Mouse (Mus musculus): ENCODE measurements around the gene Phlpp2. TPM values are rescaled to one million over a fixed set of nuclear protein-coding genes. Genes with fewer than 3 reads are reported as not detected.

The Phlpp2 gene
- polyA plus RNA-seq, 1 experiment, result 0.45 TPM

- peaks cover 10% of the 10 kb centered on the region for H3K9me3 ChIP-seq
- TF ChIP-seq GATA1 (IDR thresholded peaks at IDR 0.05; ENCODE audit: borderline replicate concordance, low read length) (no peak), FLI1 (IDR thresholded peaks at IDR 0.05; ENCODE audit: low read length) (no peak)
- peaks cover 31% of the 10 kb centered on the region for H3K36me3 ChIP-seq (replicated peaks; ENCODE audit: low read length)
Measured at GRCm38 (mm10) chr8:109890794-109891585, 22.6 kb downstream of the Phlpp2 start.

GRCm38 (mm10) chr8:109894636-109895035, 26.3 kb downstream of the Phlpp2 start:
- peaks cover 10% of the 10 kb centered on the region for H3K9me3 ChIP-seq
- H3K27me3 ChIP-seq (replicated peaks), result no peaks in the 10 kb centered on the region
- peaks cover 20% of the 10 kb centered on the region for H3K36me3 ChIP-seq (replicated peaks; ENCODE audit: low read length)
- peaks cover 11% of the 10 kb centered on the region for H3K4me1 ChIP-seq
- TF ChIP-seq FLI1 (IDR thresholded peaks at IDR 0.05; ENCODE audit: low read length), result no peak
- no peak for TF ChIP-seq GATA1 (IDR thresholded peaks at IDR 0.05; ENCODE audit: borderline replicate concordance, low read length)
- no peak overlapping the region for H3K4me3 ChIP-seq (replicated peaks)

More at GRCm38 (mm10) chr8:109890794-109891585, 22.6 kb downstream of the Phlpp2 start:
- Histone ChIP-seq H3K4me1 (peaks cover 4% of the 10 kb centered on the region; the same call in 1 of the 2 replicates), H3K27me3 (replicated peaks) (no peaks in the 10 kb centered on the region), H3K4me3 (replicated peaks) (no peak overlapping the region)

DNA sequence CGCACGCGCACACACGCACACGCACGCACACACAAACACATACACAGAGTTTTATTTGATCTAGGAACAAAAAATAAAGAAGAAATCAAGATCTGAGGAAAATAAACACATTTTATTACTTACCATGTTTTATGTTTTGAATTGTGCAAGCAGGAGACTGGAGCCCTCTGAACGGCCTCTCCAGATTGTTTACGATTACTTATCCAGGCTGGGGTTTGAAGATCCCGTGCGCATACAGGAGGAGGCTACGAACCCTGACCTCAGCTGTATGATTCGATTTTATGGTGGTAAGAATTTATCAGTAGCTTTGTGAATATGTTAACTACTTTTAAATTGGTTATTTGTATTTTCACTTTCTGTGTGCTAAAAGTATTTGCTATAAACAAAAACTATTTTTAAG, 27.0 kb downstream of the Phlpp2 start:
- TF ChIP-seq FLI1 (IDR thresholded peaks at IDR 0.05; ENCODE audit: low read length) (no peak), GATA1 (IDR thresholded peaks at IDR 0.05; ENCODE audit: borderline replicate concordance, low read length) (no peak)
- no peak overlapping the region for H3K4me3 ChIP-seq (replicated peaks)
- H3K27me3 ChIP-seq (replicated peaks), result no peaks in the 10 kb centered on the region
- H3K9me3 ChIP-seq, result peaks cover 10% of the 10 kb centered on the region
- H3K36me3 ChIP-seq (replicated peaks; ENCODE audit: low read length), result peaks cover 20% of the 10 kb centered on the region
- peaks cover 19% of the 10 kb centered on the region for H3K4me1 ChIP-seq

DNA sequence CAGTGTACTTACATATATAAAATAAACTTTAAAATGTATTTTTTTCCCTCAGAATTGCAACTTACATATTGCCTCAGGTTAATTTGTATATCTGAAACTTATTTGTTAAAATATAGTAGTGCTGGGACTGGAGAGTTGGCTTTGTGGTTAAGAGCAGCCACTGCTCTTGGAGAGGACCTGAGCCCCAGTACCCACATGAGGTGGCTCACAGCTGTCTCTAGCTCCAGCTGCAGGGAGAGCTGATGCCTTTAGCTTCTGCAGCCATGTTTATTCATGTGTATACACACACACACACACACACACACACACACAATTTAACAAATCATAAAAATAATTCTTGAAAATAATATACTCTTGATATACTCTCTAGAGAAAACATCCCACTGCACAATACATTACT, 34.0 kb downstream of the Phlpp2 start:
- Histone ChIP-seq H3K36me3 (replicated peaks; ENCODE audit: low read length) (peaks cover 25% of the 10 kb centered on the region), H3K4me1 (peaks cover 54% of the 10 kb centered on the region)

GRCm38 (mm10) chr8:109903909-109904469, 35.6 kb downstream of the Phlpp2 start:
- no peak overlapping the region for H3K4me3 ChIP-seq (replicated peaks)

More for the DNA sequence above, 34.0 kb downstream of the Phlpp2 start:
- TF ChIP-seq GATA1 (IDR thresholded peaks at IDR 0.05; ENCODE audit: borderline replicate concordance, low read length), result no peak
- no peak for TF ChIP-seq FLI1 (IDR thresholded peaks at IDR 0.05; ENCODE audit: low read length)
- H3K27me3 ChIP-seq (replicated peaks), result no peaks in the 10 kb centered on the region
- H3K9me3 ChIP-seq, result no peaks in the 10 kb centered on the region
- peak overlapping the region; percentile 44 for H3K4me3 ChIP-seq (replicated peaks)

DNA sequence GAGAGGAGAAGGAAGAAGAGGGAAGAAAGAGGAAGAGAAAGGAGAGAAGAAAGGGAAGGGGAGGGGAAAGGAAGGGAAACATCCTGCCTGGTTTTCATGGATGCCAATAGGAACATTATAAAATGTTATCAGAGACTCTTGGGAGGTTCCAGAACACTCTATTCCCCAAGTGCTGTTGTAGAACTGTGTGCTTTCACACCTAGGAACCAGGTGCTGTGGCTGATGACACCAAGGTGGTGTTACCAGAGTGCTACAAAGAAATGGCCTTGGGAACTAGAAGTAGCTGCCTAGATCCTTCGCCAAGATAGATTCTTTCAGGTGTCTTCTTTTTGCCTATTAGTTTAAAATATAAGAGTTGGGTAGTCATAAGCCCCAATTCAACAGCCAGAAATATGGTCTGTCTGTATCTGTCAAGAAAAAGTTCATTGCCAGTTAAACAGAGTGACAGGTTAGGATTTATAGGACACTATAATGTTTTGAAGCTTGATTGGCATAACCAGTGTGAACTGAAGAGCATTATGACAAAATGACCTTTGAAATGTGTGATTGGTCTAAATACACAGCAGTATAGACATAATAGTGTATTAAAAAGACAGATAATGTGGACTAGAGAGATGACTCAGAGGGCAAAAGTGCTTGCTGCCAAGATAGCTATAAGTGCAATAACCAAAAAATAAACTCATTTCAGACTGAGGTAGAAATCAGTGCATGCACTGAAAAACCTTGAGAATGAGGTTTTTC, 36.8 kb downstream of the Phlpp2 start:
- no peak overlapping the region for H3K4me3 ChIP-seq (replicated peaks)
- TF ChIP-seq FLI1 (IDR thresholded peaks at IDR 0.05; ENCODE audit: low read length), result no peak
- no peak for TF ChIP-seq GATA1 (IDR thresholded peaks at IDR 0.05; ENCODE audit: borderline replicate concordance, low read length)
- H3K27me3 ChIP-seq (replicated peaks), result no peaks in the 10 kb centered on the region
- H3K9me3 ChIP-seq, result no peaks in the 10 kb centered on the region
- H3K36me3 ChIP-seq (replicated peaks; ENCODE audit: low read length), result peaks cover 51% of the 10 kb centered on the region
- H3K4me1 ChIP-seq, result peaks cover 42% of the 10 kb centered on the region

More at GRCm38 (mm10) chr8:109903909-109904469, 35.6 kb downstream of the Phlpp2 start:
- no peak for TF ChIP-seq GATA1 (IDR thresholded peaks at IDR 0.05; ENCODE audit: borderline replicate concordance, low read length)
- TF ChIP-seq FLI1 (IDR thresholded peaks at IDR 0.05; ENCODE audit: low read length), result no peak
- Histone ChIP-seq H3K36me3 (replicated peaks; ENCODE audit: low read length) (peaks cover 40% of the 10 kb centered on the region), H3K4me1 (peaks cover 51% of the 10 kb centered on the region), H3K27me3 (replicated peaks) (no peaks in the 10 kb centered on the region), H3K9me3 (no peaks in the 10 kb centered on the region)

- H3K27me3 ChIP-seq (replicated peaks), result no peaks in the 10 kb centered on the region
- H3K36me3 ChIP-seq (replicated peaks; ENCODE audit: low read length), result peaks cover 63% of the 10 kb centered on the region
- H3K4me1 ChIP-seq, result peaks cover 24% of the 10 kb centered on the region
- no peaks in the 10 kb centered on the region for H3K9me3 ChIP-seq
- TF ChIP-seq FLI1 (IDR thresholded peaks at IDR 0.05; ENCODE audit: low read length) (no peak), GATA1 (IDR thresholded peaks at IDR 0.05; ENCODE audit: borderline replicate concordance, low read length) (no peak)
- H3K4me3 ChIP-seq (replicated peaks), result no peak overlapping the region
Measured at GRCm38 (mm10) chr8:109906907-109907306, 38.6 kb downstream of the Phlpp2 start.

DNA sequence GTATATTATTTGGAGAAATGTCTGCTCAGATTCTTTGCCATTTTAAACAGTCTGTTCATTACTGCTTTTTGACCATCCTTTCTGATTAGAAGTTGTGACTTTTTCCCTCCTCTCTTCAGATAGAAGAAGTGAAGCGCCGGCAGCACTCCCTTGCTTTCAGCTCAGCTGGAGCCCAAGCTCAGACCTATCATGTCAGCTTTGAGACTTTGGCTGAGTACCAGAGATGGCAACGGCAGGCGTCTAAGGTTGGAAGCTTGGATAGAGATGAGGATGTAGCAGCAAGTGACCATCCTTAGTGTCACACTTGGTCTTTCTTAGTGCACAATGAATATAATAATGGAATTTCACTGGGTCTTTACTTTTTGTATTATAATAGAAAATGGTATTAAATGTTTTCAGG, 39.0 kb downstream of the Phlpp2 start:
- H3K36me3 ChIP-seq (replicated peaks; ENCODE audit: low read length), result peaks cover 68% of the 10 kb centered on the region
- H3K27me3 ChIP-seq (replicated peaks), result no peaks in the 10 kb centered on the region
- no peak overlapping the region for H3K4me3 ChIP-seq (replicated peaks)
- no peaks in the 10 kb centered on the region for H3K9me3 ChIP-seq
- TF ChIP-seq GATA1 (IDR thresholded peaks at IDR 0.05; ENCODE audit: borderline replicate concordance, low read length) (no peak), FLI1 (IDR thresholded peaks at IDR 0.05; ENCODE audit: low read length) (no peak)
- H3K4me1 ChIP-seq, result peaks cover 19% of the 10 kb centered on the region

DNA sequence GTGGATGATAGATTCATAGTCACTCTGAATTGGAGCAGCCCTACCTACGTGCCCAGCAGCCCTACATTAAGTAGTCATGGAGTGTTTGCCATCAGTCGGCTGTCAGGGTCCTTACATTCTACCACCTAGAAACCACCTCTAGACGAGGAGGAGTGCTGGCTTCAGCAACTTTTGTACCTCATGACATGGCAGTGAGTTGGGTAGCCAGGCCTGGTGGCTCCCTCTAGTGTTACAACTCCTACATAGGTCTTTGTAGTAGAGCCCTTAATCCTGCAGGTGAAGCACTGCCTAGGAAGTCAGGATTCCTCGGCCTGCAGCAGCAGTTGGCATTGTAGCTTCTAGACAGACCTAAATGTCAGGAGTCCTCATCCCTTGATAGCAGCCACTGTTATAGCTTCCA, 48.9 kb downstream of the Phlpp2 start:
- no peak for TF ChIP-seq GATA1 (IDR thresholded peaks at IDR 0.05; ENCODE audit: borderline replicate concordance, low read length)
- TF ChIP-seq FLI1 (IDR thresholded peaks at IDR 0.05; ENCODE audit: low read length), result no peak
- Histone ChIP-seq H3K36me3 (replicated peaks; ENCODE audit: low read length) (peaks cover 67% of the 10 kb centered on the region), H3K9me3 (no peaks in the 10 kb centered on the region), H3K4me1 (peaks cover 26% of the 10 kb centered on the region), H3K4me3 (replicated peaks) (no peak overlapping the region), H3K27me3 (replicated peaks) (no peaks in the 10 kb centered on the region)
